Mouse (Mus musculus) forebrain, embryonic 10.5 days (tissue): ENCODE data around the gene Hcls1. TPM values are rescaled to one million over a fixed set of nuclear protein-coding genes. Genes with fewer than 3 reads are reported as not detected.

Experiments used
- DNase-seq: peaks from one replicate; pipeline ENCODE4 v3.0.0-alpha.2; 2017; ENCODE audit warnings: low spot score; ENCODE audit errors: extremely low spot score
- H3K27ac ChIP-seq: fragments of 300-500 bp; sonication (generic); 2 replicates; pipeline ENCODE4 v1.5.1; 2016; ENCODE audit warnings: mild to moderate bottlenecking
- H3K27me3 ChIP-seq: fragments of 300-500 bp; sonication (generic); 2 replicates; pipeline ENCODE4 v1.6.1; 2016; ENCODE audit warnings: mild to moderate bottlenecking; ENCODE audit not compliant: poor library complexity, severe bottlenecking
- H3K36me3 ChIP-seq: fragments of 300-500 bp; sonication (generic); replicated peaks from 2 replicates; pipeline ENCODE4 v1.6.1; 2016; ENCODE audit warnings: mild to moderate bottlenecking, moderate library complexity
- H3K4me1 ChIP-seq: fragments of 300-500 bp; sonication (generic); 2 replicates; pipeline ENCODE4 v1.6.1; 2016
- H3K4me3 ChIP-seq: fragments of 300-500 bp; sonication (generic); 2 replicates; pipeline ENCODE4 v1.5.1; 2016; ENCODE audit warnings: mild to moderate bottlenecking, moderate library complexity
- H3K9me3 ChIP-seq: fragments of 300-500 bp; sonication (generic); 2 replicates; pipeline ENCODE4 v1.6.1; 2016; ENCODE audit warnings: mild to moderate bottlenecking, moderate library complexity
- WGBS: fragments of 180-500 bp; shearing (Covaris S2); methylation state at CpG from one replicate; pipeline ENCODE4 v1.1.7; 2016; 5-methylcytosine and 5-hydroxymethylcytosine counted together
- polyA plus RNA-seq: library from polyadenylated mRNA; unstranded; fragments of >200 nt; fragmentation: Nextera tagmentation; extraction: Ambion mirVana; gene quantifications from 2 replicates; pipeline ENCODE4 v1.2.1, GENCODE M21; 2016

Gene Hcls1
- polyA plus RNA-seq, 1 experiment from 2014 or later, result 2.9 TPM

DNA sequence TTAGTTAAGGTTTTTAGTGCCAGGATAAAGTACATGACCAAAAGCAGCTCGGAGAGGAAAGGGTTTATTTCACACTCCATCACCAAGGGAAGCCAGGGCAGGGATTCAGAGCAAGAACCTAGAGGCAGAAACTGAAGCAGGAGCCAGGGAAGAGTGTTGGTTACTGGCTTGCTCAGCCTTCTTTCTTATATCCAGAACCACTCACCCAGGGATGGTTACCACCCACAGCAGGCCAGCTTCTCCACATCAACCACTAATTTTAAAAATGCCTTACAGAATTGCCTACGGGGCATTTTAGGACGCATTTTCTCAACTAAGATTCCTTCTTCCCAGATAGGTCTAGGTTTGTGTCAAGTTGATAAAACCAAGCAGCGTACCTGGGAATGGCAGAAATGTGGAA, 28.6 kb downstream of the Hcls1 start:
- Histone ChIP-seq H3K27me3 (no peaks in the 10 kb centered on the region), H3K9me3 (no peaks in the 10 kb centered on the region), H3K36me3 (no peaks in the 10 kb centered on the region), H3K4me1 (no peaks in the 10 kb centered on the region), H3K4me3 (no peak overlapping the region), H3K27ac (no peak overlapping the region)
- DNase-seq, result no peak
- WGBS, result 83% methylated on average over 4 of the region's 4 CpGs

GRCm38 (mm10) chr16:36979127-36979526, 44.3 kb downstream of the Hcls1 start:
- Histone ChIP-seq H3K36me3 (no peaks in the 10 kb centered on the region), H3K9me3 (no peaks in the 10 kb centered on the region; the same call in 1 of the 2 replicates), H3K4me1 (no peaks in the 10 kb centered on the region), H3K4me3 (no peak overlapping the region), H3K27ac (no peak overlapping the region), H3K27me3 (no peaks in the 10 kb centered on the region)
- DNase-seq, result no peak
- 97% methylated on average over 2 of the region's 2 CpGs for WGBS

DNA sequence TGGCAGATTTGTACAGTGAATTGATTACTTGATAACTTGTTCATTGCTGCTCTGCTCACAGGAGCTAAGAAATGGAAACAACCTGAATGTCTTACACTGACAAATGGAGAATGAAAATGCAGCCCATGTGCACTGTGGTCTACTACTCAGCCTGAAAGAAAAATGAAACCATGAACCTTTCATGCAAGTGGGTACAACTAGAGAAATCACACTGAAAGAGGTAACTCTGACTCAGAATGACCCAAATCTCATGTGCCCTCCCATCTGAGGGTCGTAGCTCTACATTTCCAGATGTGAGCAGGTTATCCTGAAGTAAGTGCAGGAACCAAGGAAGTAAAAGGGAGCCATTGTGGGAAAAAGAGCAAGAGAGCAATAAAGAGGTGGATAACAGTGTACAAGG, 49.0 kb downstream of the Hcls1 start:
- DNase-seq, result no peak
- Histone ChIP-seq H3K36me3 (no peaks in the 10 kb centered on the region), H3K27me3 (no peaks in the 10 kb centered on the region), H3K27ac (no peak overlapping the region), H3K4me1 (no peaks in the 10 kb centered on the region), H3K4me3 (no peak overlapping the region), H3K9me3 (no peaks in the 10 kb centered on the region; the same call in 1 of the 2 replicates)
- WGBS, result 89% methylated on average over 1 of the region's 1 CpGs

DNA sequence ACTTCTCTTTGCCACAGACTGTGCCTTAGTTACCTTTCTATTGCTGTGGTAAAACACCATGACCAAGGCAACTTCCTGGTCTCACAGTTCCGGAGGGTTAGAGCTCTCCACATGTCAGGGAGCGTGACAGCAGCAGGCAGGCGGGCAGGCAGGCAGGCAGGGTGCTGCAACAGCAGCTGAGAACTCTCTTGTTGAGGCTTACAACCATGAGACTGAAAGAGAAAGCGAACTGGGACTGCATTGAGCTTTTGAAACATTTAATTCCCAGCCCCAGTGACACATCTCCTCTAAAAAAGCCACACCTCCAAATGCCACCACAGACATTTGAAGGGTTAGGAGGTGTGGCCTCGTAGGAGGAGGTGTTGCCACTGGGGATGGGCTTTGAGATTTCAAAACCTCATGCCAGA, 50.9 kb downstream of the Hcls1 start:
- WGBS, result 75% methylated on average over 5 of the region's 5 CpGs
- Histone ChIP-seq H3K36me3 (no peaks in the 10 kb centered on the region), H3K27ac (no peak overlapping the region), H3K27me3 (no peaks in the 10 kb centered on the region), H3K4me3 (no peak overlapping the region), H3K4me1 (peaks cover 14% of the 10 kb centered on the region), H3K9me3 (no peaks in the 10 kb centered on the region; the same call in 1 of the 2 replicates)
- DNase-seq, result no peak

DNA sequence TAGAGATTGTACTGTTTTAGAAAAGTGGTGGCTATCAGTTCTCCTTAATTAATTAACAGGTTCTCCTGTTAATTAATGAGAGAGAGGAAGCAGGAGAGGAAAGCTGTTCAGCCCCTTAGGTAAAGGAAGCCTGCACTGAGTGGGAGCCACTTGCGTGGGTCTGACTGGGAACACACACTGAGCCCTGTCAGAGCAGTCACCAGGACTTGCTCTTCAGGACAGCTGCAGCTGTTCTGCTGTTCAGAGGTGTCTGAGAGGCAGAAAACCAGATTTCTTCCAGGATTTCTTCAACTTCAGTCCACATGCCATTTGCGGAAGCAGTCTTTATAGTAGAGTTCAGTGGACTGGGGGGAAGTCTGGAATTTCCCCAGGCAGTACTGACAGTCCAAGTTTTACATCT, 52.6 kb downstream of the Hcls1 start:
- no peak overlapping the region for H3K27ac ChIP-seq
- no peaks in the 10 kb centered on the region for H3K36me3 ChIP-seq
- H3K4me3 ChIP-seq, result no peak overlapping the region
- H3K9me3 ChIP-seq, result no peaks in the 10 kb centered on the region
- peaks cover 14% of the 10 kb centered on the region for H3K4me1 ChIP-seq
- WGBS, result 78% methylated on average over 2 of the region's 2 CpGs
- no peak for DNase-seq
- no peaks in the 10 kb centered on the region for H3K27me3 ChIP-seq

GRCm38 (mm10) chr16:36988066-36988465, 53.3 kb downstream of the Hcls1 start:
- no peak overlapping the region for H3K27ac ChIP-seq
- no peaks in the 10 kb centered on the region for H3K27me3 ChIP-seq
- H3K4me3 ChIP-seq, result no peak overlapping the region
- H3K9me3 ChIP-seq, result no peaks in the 10 kb centered on the region
- H3K36me3 ChIP-seq, result no peaks in the 10 kb centered on the region
- DNase-seq, result no peak
- peaks cover 14% of the 10 kb centered on the region for H3K4me1 ChIP-seq

DNA sequence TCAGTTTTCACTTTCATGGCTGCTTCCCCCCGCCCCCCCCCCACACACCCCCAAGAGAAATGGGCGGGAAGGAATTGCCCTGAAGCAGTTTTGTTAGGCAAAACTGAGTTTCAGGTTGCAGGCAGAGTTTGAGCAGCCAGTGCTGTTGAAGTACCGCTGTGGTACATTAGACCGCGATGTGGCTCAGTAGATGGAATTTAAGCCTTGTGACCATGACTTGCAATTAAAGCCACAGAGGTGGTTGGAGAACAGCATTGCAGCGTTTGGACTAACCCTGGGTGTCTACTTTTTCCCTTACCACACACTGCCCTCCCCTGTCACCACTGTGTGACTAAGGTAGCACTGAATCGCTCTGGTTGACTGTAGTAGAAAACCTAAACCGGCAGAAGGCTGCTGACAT, 54.7 kb downstream of the Hcls1 start:
- H3K27me3 ChIP-seq, result no peaks in the 10 kb centered on the region
- H3K9me3 ChIP-seq, result no peaks in the 10 kb centered on the region
- H3K4me3 ChIP-seq, result no peak overlapping the region
- WGBS, result 77% methylated on average over 8 of the region's 8 CpGs
- no peaks in the 10 kb centered on the region for H3K36me3 ChIP-seq
- H3K27ac ChIP-seq, result no peak overlapping the region
- DNase-seq, result no peak
- peaks cover 14% of the 10 kb centered on the region for H3K4me1 ChIP-seq

DNA sequence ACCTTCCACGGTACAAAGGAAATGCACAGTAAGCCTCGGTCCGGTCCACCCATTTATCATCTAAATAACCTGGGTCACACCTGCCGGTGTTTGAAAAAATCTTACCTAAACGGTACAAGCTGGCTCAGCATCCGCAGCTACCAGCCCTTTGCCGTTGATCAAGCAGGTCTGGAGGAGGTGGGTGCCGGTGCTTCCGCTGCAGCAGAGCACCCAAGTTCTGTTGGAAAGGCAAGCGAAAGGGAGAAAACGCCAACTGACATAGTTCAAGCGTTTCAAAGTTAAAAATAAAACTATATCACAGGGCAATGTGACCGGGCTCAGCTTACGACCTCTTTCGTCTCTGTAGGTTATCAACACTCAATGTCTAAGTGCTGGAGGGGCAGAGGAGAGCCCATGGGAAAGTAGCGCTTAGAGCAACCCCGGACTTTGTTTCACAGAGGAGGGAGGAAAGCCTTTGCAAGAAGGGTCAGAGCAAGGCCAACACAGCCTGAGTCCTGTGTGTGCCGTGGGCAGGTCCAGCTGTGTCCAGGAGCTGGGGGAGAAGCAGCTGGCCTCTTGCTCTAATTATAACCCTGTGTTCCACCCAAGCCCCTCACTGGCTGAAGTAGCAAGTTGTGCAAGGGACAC, 55.3 kb downstream of the Hcls1 start, which contains the start of gene Fbxo40:
Fbxo40 (minus strand) TSS at position 469 of the 627 bp plus-strand sequence.
- Histone ChIP-seq H3K36me3 (no peaks in the 10 kb centered on the region), H3K27ac (0 out of 2 replicates have a peak within 1 kb of the TSS, but pooled peaks have one; percentile 15), H3K4me1 (peaks cover 14% of the 10 kb centered on the region), H3K9me3 (no peaks in the 10 kb centered on the region), H3K4me3 (no peak within 1 kb of the TSS), H3K27me3 (no peaks in the 10 kb centered on the region)
- DNase-seq, result no peak
- WGBS, result 77% methylated on average over 18 of the region's 18 CpGs

DNA sequence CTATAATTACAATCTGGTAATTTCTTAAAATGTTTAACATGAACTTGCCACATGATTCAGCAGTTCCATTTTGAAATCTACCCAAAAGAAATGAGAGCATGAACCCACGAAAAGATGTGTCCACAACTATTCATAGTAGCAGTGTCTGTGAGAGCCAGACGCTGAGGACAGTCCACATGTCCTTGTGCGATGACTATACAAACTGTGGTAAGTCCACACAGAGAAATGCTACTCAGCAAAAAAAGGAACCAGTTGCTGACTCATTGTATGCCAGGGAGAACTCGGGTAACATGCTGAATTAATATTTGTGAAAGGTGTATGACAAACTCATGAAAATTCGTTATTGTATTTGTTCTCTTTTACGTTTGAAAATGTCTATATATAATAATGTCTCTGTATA, 62.9 kb downstream of the Hcls1 start:
- DNase-seq, result no peak
- WGBS, result 85% methylated on average over 6 of the region's 6 CpGs
- no peaks in the 10 kb centered on the region for H3K9me3 ChIP-seq
- no peak overlapping the region for H3K4me3 ChIP-seq
- H3K27me3 ChIP-seq, result no peaks in the 10 kb centered on the region
- H3K36me3 ChIP-seq, result no peaks in the 10 kb centered on the region
- no peaks in the 10 kb centered on the region for H3K4me1 ChIP-seq
- no peak overlapping the region for H3K27ac ChIP-seq

- Histone ChIP-seq H3K4me3 (no peak overlapping the region), H3K4me1 (no peaks in the 10 kb centered on the region), H3K36me3 (no peaks in the 10 kb centered on the region), H3K9me3 (no peaks in the 10 kb centered on the region), H3K27me3 (no peaks in the 10 kb centered on the region), H3K27ac (no peak overlapping the region)
- 84% methylated on average over 9 of the region's 9 CpGs for WGBS
- no peak for DNase-seq
Observed at GRCm38 (mm10) chr16:36999366-36999972, 64.7 kb downstream of the Hcls1 start.

- DNase-seq, result no peak
- Histone ChIP-seq H3K4me3 (no peak overlapping the region), H3K4me1 (peaks cover 22% of the 10 kb centered on the region), H3K9me3 (no peaks in the 10 kb centered on the region), H3K27me3 (no peaks in the 10 kb centered on the region), H3K27ac (no peak overlapping the region), H3K36me3 (peaks cover 11% of the 10 kb centered on the region)
- 81% methylated on average over 6 of the region's 6 CpGs for WGBS
Observed at GRCm38 (mm10) chr16:37009262-37009661, 74.5 kb downstream of the Hcls1 start.

DNA sequence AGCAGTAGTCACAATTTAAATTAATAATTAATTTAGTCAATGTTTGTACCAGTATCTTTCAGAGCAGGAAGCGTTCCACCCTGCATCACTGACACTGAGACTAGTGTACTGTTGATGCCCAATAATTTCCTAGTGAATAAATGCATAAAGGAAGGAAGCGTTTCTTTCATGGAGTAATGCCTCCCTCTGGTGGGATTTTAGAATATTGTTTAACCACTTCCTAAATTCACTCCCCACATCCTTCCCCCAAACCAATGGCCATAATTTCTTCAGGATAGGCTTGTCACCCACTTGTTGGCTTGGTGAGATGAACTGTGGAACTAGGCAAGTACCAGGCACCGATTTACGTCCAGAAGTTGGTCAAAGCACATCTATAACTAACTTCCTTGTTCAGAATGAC, 75.6 kb downstream of the Hcls1 start:
- no peak overlapping the region for H3K27ac ChIP-seq
- H3K27me3 ChIP-seq, result no peaks in the 10 kb centered on the region
- WGBS, result 69% methylated on average over 4 of the region's 4 CpGs
- no peak overlapping the region for H3K4me3 ChIP-seq
- DNase-seq, result no peak
- peaks cover 21% of the 10 kb centered on the region for H3K36me3 ChIP-seq
- peaks cover 22% of the 10 kb centered on the region for H3K4me1 ChIP-seq
- H3K9me3 ChIP-seq, result no peaks in the 10 kb centered on the region

- Histone ChIP-seq H3K36me3 (peaks cover 30% of the 10 kb centered on the region), H3K9me3 (no peaks in the 10 kb centered on the region), H3K4me1 (peaks cover 22% of the 10 kb centered on the region), H3K27me3 (no peaks in the 10 kb centered on the region), H3K4me3 (peak within 1 kb of the TSS; percentile 92), H3K27ac (peak within 1 kb of the TSS; percentile 90)
- 6% methylated on average over 30 of the region's 30 CpGs for WGBS
- DNase-seq, result peak; percentile 92
Observed at GRCm38 (mm10) chr16:37011061-37011921, 76.5 kb downstream of the Hcls1 start, which contains the start of gene Polq. TSS of gene Polq (plus strand) at chr16:37011786.
